Mouse (Mus musculus) heart, postnatal 0 days (tissue): ENCODE data around the gene Bcr.

Experiments used
- CTCF ChIP-seq: IDR thresholded peaks from 2 replicates; pipeline ENCODE4 v1.5.1; 2016; ENCODE audit warnings: antibody characterized with exemption, control low read depth, low read depth
- EP300 ChIP-seq: IDR thresholded peaks from 2 replicates; pipeline ENCODE4 v1.6.1; 2016; ENCODE audit warnings: antibody characterized with exemption, low read depth

DNA sequence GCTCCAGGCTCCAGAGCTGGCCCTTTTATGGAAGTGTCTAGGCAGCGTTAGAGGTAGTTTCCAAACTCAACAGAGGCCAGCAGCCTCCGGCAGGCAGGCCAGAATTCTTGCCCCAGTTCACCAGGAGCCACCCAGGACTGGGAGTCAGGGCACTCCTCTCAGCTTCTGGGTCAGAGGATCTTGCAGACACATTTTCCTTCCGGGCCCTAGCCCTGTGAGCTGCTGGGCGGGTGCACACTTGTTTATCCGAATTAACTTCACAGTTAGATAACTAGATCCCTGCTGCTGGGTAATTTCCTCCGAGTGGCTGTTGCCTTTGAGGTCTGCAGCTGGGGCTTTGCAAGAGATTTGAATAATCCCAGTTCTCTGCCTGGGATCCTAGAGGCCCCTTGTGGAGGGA, 87.9 kb downstream of the Bcr start:
- no peak for TF ChIP-seq CTCF
- no peak for TF ChIP-seq EP300
